Mouse (Mus musculus) adipocyte (in vitro differentiated cells): ENCODE measurements at regions not wholly inside any gene's neighbourhood (a gene's known extent, or its start where the extent isn't known, plus 50 kb on each side); places are given as distances from the start of the nearest gene placed in this dataset.

ENCODE experiments used
- DNase-seq: peaks from one replicate; pipeline ENCODE4 v3.0.0-alpha.2; 2016; ENCODE audit warnings: low spot score

GRCm38 (mm10) chr3:38579781-38580180 is 95.1 kb upstream of the Ankrd50 start:
- DNase-seq, result no peak

- no peak for DNase-seq
Measured at GRCm38 (mm10) chr3:38577890-38578628, 93.4 kb upstream of the Ankrd50 start.

- DNase-seq, result no peak
Measured at GRCm38 (mm10) chr3:38573594-38573993, 89.0 kb upstream of the Ankrd50 start.

GRCm38 (mm10) chr3:38572159-38572558 is 87.5 kb upstream of the Ankrd50 start:
- DNase-seq, result no peak

- no peak for DNase-seq
Measured at GRCm38 (mm10) chr3:38571224-38571623, 86.6 kb upstream of the Ankrd50 start.

- DNase-seq, result no peak
Measured at GRCm38 (mm10) chr3:38569001-38569400, 84.4 kb upstream of the Ankrd50 start.

- DNase-seq, result no peak
Measured at GRCm38 (mm10) chr3:38568596-38568975, 83.9 kb upstream of the Ankrd50 start.

- no peak for DNase-seq
Measured at GRCm38 (mm10) chr3:38567946-38568595, 83.4 kb upstream of the Ankrd50 start.

GRCm38 (mm10) chr3:38566576-38566975 is 81.9 kb upstream of the Ankrd50 start:
- DNase-seq, result no peak

GRCm38 (mm10) chr3:38564844-38565243 is 80.2 kb upstream of the Ankrd50 start:
- no peak for DNase-seq

- no peak for DNase-seq
Measured at GRCm38 (mm10) chr3:38564364-38564763, 79.7 kb upstream of the Ankrd50 start.

- no peak for DNase-seq
Measured at GRCm38 (mm10) chr3:38561186-38561585, 76.5 kb upstream of the Ankrd50 start.

GRCm38 (mm10) chr3:38555939-38556338 is 71.3 kb upstream of the Ankrd50 start:
- DNase-seq, result no peak

GRCm38 (mm10) chr3:38553470-38554043 is 68.9 kb upstream of the Ankrd50 start:
- no peak for DNase-seq

- DNase-seq, result no peak
Measured at GRCm38 (mm10) chr3:38547032-38547431, 62.4 kb upstream of the Ankrd50 start.

GRCm38 (mm10) chr3:38545501-38545896 is 60.9 kb upstream of the Ankrd50 start:
- DNase-seq, result no peak

- no peak for DNase-seq
Measured at GRCm38 (mm10) chr3:38544718-38545500, 60.3 kb upstream of the Ankrd50 start.

GRCm38 (mm10) chr3:38543816-38544215 is 59.2 kb upstream of the Ankrd50 start:
- no peak for DNase-seq

- DNase-seq, result no peak
Measured at GRCm38 (mm10) chr3:38541296-38541695, 56.7 kb upstream of the Ankrd50 start.

GRCm38 (mm10) chr3:38538309-38538708 is 53.7 kb upstream of the Ankrd50 start:
- DNase-seq, result no peak

GRCm38 (mm10) chr3:38537770-38538169 is 53.1 kb upstream of the Ankrd50 start:
- no peak for DNase-seq
